Mouse (Mus musculus) liver, embryonic 11.5 days (tissue): Measurements from ENCODE around the gene Smco2. TPM values are rescaled to one million over a fixed set of nuclear protein-coding genes. Genes with fewer than 3 reads are reported as not detected.
A peak's percentile ranks its signal among the peaks of the same experiment; 100 is the strongest.

Experiments
- ATAC-seq: fragments of 200-750 bp; cut with Nextera tagmentation; replicated peaks from 2 replicates; pipeline ENCODE4 v1.8.0; 2017; ENCODE audit warnings: moderate number of reproducible peaks, mild to moderate bottlenecking, moderate TSS enrichment, moderate library complexity; ENCODE audit not compliant: low FRiP score
- DNase-seq: peaks from one replicate; pipeline ENCODE4 v3.0.0-alpha.2; 2017; ENCODE audit warnings: low spot score
- H3K27ac ChIP-seq: fragments of 300-500 bp; sonication (generic); 2 replicates; pipeline ENCODE4 v1.5.1; 2014; ENCODE audit warnings: mild to moderate bottlenecking, low read depth, low read length, control low read depth
- H3K27me3 ChIP-seq: fragments of 300-500 bp; sonication (generic); replicated peaks from 2 replicates; pipeline ENCODE4 v1.6.1; 2014; ENCODE audit warnings: low read length, mixed read lengths; ENCODE audit not compliant: control insufficient read depth, insufficient read depth
- H3K36me3 ChIP-seq: fragments of 300-500 bp; sonication (generic); 2 replicates; pipeline ENCODE4 v1.6.1; 2014; ENCODE audit warnings: mild to moderate bottlenecking, low read length, moderate library complexity, mixed read lengths; ENCODE audit not compliant: control insufficient read depth, insufficient read depth
- H3K4me1 ChIP-seq: fragments of 300-500 bp; sonication (generic); replicated peaks from 2 replicates; pipeline ENCODE4 v1.6.1; 2014; ENCODE audit warnings: low read length, mixed read lengths; ENCODE audit not compliant: control insufficient read depth, insufficient read depth
- H3K4me2 ChIP-seq: fragments of 300-500 bp; sonication (generic); 2 replicates; pipeline ENCODE4 v1.6.1; 2014; ENCODE audit warnings: mild to moderate bottlenecking, control low read depth, moderate library complexity
- H3K4me3 ChIP-seq: fragments of 300-500 bp; sonication (generic); 2 replicates; pipeline ENCODE4 v1.5.1; 2014; ENCODE audit warnings: low read depth, low read length, control low read depth
- H3K9ac ChIP-seq: fragments of 300-500 bp; sonication (generic); 2 replicates; pipeline ENCODE4 v1.6.1; 2014; ENCODE audit warnings: low read depth, low read length, control low read depth
- H3K9me3 ChIP-seq: fragments of 300-500 bp; sonication (generic); 2 replicates; pipeline ENCODE4 v1.6.1; 2016; ENCODE audit warnings: low read length, inconsistent platforms, mixed read lengths; ENCODE audit not compliant: control insufficient read depth
- WGBS: fragments of 180-500 bp; shearing (Covaris S2); extraction: QIAGEN DNeasy Blood & Tissue Kit; methylation state at CpG from one replicate; pipeline ENCODE4 v1.1.7; 2014; 5-methylcytosine and 5-hydroxymethylcytosine counted together
- polyA plus RNA-seq: library from polyadenylated mRNA; unstranded; fragments of >200 nt; fragmentation: Nextera tagmentation; extraction: Ambion mirVana; gene quantifications from 2 replicates; pipeline ENCODE4 v1.2.1, GENCODE M21; 2014

The Smco2 gene
- polyA plus RNA-seq, 1 experiment from 2014 or later: not detected

DNA sequence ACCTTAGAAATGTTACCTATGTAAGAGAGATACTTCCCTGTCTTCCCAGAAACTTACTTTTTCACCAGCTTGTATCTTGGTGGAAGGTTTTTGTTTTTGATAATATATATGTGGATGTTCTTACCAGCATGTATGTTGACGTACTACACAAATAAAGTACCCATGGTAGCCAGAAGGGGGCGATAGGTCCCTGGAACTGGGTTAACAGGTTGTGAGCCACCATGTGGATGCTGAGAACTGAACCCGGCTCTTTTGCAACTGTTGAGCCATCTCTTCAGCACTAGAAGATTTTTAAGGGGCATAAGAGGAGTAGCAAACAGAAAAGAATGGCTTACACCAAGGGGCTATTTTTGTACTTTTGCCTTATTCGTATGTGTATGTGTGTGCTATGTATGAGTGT is 15.8 kb downstream of the Smco2 start:
- H3K4me3 ChIP-seq: no peak overlapping the region
- WGBS: 74% methylated on average over 4 of the region's 4 CpGs
- H3K27ac ChIP-seq: no peak overlapping the region
- no peaks in the 10 kb centered on the region for H3K27me3 ChIP-seq
- H3K4me1 ChIP-seq: no peaks in the 10 kb centered on the region
- H3K9ac ChIP-seq: no peak overlapping the region
- no peaks in the 10 kb centered on the region for H3K9me3 ChIP-seq
- no peak for ATAC-seq
- DNase-seq: no peak
- H3K4me2 ChIP-seq: no peak overlapping the region
- H3K36me3 ChIP-seq: no peaks in the 10 kb centered on the region

GRCm38 (mm10) chr6:146871975-146872374 is 22.1 kb downstream of the Smco2 start:
- Histone ChIP-seq H3K27ac (no peak overlapping the region), H3K9ac (no peak overlapping the region), H3K36me3 (no peaks in the 10 kb centered on the region), H3K27me3 (no peaks in the 10 kb centered on the region), H3K4me2 (no peak overlapping the region), H3K4me3 (no peak overlapping the region), H3K9me3 (peaks cover 3% of the 10 kb centered on the region; the same call in 1 of the 2 replicates), H3K4me1 (no peaks in the 10 kb centered on the region)
- WGBS: 78% methylated on average over 4 of the region's 4 CpGs
- ATAC-seq: no peak
- no peak for DNase-seq

GRCm38 (mm10) chr6:146874415-146874814 is 24.5 kb downstream of the Smco2 start:
- Histone ChIP-seq H3K9ac (no peak overlapping the region), H3K27me3 (no peaks in the 10 kb centered on the region), H3K4me1 (no peaks in the 10 kb centered on the region), H3K9me3 (peaks cover 8% of the 10 kb centered on the region; the same call in 1 of the 2 replicates), H3K36me3 (no peaks in the 10 kb centered on the region), H3K27ac (no peak overlapping the region), H3K4me3 (no peak overlapping the region), H3K4me2 (no peak overlapping the region)
- no peak for ATAC-seq
- no peak for DNase-seq
- 72% methylated on average over 6 of the region's 6 CpGs for WGBS

DNA sequence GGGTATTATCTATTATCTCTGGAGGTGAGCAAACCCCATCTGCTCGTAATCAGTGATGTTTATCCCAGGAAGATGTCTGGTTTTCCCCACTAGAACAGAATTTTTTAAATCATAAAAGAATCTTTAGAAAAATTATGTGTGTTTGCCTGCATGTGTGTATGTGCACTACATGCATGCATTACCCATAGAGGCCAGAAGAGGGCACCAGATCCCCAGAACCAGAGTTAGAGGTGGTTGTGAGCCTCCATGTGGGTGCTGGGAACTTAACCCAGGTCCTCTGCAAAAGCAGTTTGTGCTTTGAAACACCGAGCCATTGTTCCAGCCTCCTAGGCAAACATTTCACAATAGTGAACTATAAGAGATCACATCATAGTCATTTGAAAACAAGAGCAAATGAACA is 26.9 kb downstream of the Smco2 start:
- Histone ChIP-seq H3K9ac (no peak overlapping the region), H3K27me3 (no peaks in the 10 kb centered on the region), H3K27ac (no peak overlapping the region), H3K4me3 (no peak overlapping the region), H3K9me3 (peaks cover 8% of the 10 kb centered on the region; the same call in 1 of the 2 replicates), H3K36me3 (no peaks in the 10 kb centered on the region), H3K4me2 (no peak overlapping the region), H3K4me1 (no peaks in the 10 kb centered on the region)
- 84% methylated on average over 2 of the region's 2 CpGs for WGBS
- DNase-seq (no peak), ATAC-seq (no peak)

GRCm38 (mm10) chr6:146877425-146878045 is 27.6 kb downstream of the Smco2 start:
- no peak overlapping the region for H3K4me3 ChIP-seq
- no peaks in the 10 kb centered on the region for H3K36me3 ChIP-seq
- no peak for ATAC-seq
- H3K4me1 ChIP-seq: no peaks in the 10 kb centered on the region
- H3K27ac ChIP-seq: peak overlapping the region; percentile 19; the same call in 1 of the 2 replicates
- no peak overlapping the region for H3K4me2 ChIP-seq
- no peak overlapping the region for H3K9ac ChIP-seq
- peaks cover 8% of the 10 kb centered on the region; the same call in 1 of the 2 replicates for H3K9me3 ChIP-seq
- no peaks in the 10 kb centered on the region for H3K27me3 ChIP-seq
- no peak for DNase-seq
- 78% methylated on average over 12 of the region's 12 CpGs for WGBS

DNA sequence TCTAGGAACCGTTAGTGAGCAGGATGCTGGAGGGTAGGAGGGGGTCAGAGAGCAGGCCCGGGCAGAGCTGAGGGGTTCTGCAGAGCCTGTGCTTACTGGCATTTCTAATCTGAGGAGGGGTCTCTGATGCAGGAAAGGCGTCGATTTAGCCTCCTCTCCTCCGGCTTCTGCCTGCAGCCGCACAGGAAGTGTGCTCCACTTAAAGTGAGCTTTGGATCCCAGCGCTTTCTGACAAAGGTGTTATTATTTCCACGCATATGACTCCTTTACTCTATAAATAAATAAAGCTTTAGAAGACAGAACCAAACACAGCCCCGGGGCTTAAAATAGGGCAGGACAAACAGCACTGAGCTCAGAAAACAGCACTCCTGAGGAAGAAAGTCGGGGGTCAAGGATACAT is 29.0 kb downstream of the Smco2 start:
- Histone ChIP-seq H3K9me3 (peaks cover 8% of the 10 kb centered on the region; the same call in 1 of the 2 replicates), H3K27ac (no peak overlapping the region), H3K27me3 (no peaks in the 10 kb centered on the region), H3K4me3 (no peak overlapping the region), H3K4me1 (no peaks in the 10 kb centered on the region), H3K36me3 (no peaks in the 10 kb centered on the region), H3K4me2 (no peak overlapping the region), H3K9ac (no peak overlapping the region)
- DNase-seq: no peak
- WGBS: 58% methylated on average over 10 of the region's 10 CpGs
- ATAC-seq: no peak

DNA sequence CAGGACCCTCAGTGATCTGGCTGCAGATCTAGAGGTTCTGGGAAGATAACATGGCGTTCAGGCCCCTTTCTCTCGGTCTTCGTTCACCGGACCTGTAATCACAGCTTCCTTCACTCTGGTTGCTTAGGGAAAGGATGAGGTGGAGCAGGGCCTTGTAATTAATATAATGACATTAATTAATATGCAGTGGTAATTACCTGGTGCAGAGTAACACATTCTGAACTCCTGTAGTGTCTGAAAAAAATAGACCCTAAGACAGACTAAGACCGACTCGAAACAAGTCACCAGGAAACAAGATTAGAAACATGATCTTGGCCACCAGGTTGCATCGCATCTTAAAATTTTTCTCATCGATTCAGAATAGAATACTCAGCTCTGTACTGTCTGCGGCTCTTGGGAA is 30.0 kb downstream of the Smco2 start:
- H3K36me3 ChIP-seq: no peaks in the 10 kb centered on the region
- H3K4me1 ChIP-seq: no peaks in the 10 kb centered on the region
- H3K27me3 ChIP-seq: no peaks in the 10 kb centered on the region
- no peak overlapping the region for H3K4me2 ChIP-seq
- H3K9me3 ChIP-seq: peaks cover 8% of the 10 kb centered on the region; the same call in 1 of the 2 replicates
- H3K27ac ChIP-seq: no peak overlapping the region
- H3K4me3 ChIP-seq: no peak overlapping the region
- no peak overlapping the region for H3K9ac ChIP-seq
- DNase-seq: no peak
- ATAC-seq: no peak
- WGBS: 82% methylated on average over 9 of the region's 9 CpGs

GRCm38 (mm10) chr6:146880296-146880695 is 30.4 kb downstream of the Smco2 start:
- no peak overlapping the region for H3K9ac ChIP-seq
- ATAC-seq: no peak
- peaks cover 8% of the 10 kb centered on the region; the same call in 1 of the 2 replicates for H3K9me3 ChIP-seq
- no peaks in the 10 kb centered on the region for H3K27me3 ChIP-seq
- 70% methylated on average over 4 of the region's 4 CpGs for WGBS
- H3K27ac ChIP-seq: no peak overlapping the region
- H3K36me3 ChIP-seq: no peaks in the 10 kb centered on the region
- H3K4me2 ChIP-seq: no peak overlapping the region
- DNase-seq: no peak
- H3K4me1 ChIP-seq: no peaks in the 10 kb centered on the region
- H3K4me3 ChIP-seq: no peak overlapping the region
